Mouse (Mus musculus): Measurements from ENCODE around the gene Hspb11.
A peak's percentile ranks its signal among the peaks of the same experiment; 100 is the strongest.

Gene Hspb11

GRCm38 (mm10) chr4:107253125-107254091 lies at the start of gene Hspb11, which contains the start of gene Lrrc42:
TSS of gene Hspb11 (plus strand) at chr4:107253593.
TSS of gene Lrrc42 (minus strand) at chr4:107253532.
- DNase-seq (ENCODE audit: low read depth) = peak; percentile 100

- no peak for DNase-seq (ENCODE audit: low read depth)
Observed at GRCm38 (mm10) chr4:107207016-107207415, 46.4 kb upstream of the Hspb11 start.

- no peak for DNase-seq (ENCODE audit: low read depth)
Observed at GRCm38 (mm10) chr4:107208880-107209279, 44.5 kb upstream of the Hspb11 start, which contains the start of gene Ldlrad1. TSS of gene Ldlrad1 (plus strand) at chr4:107209180.

GRCm38 (mm10) chr4:107210483-107211097 lies 42.8 kb upstream of the Hspb11 start:
- DNase-seq (ENCODE audit: low read depth) = no peak

GRCm38 (mm10) chr4:107211465-107211864 lies 41.9 kb upstream of the Hspb11 start:
- DNase-seq (ENCODE audit: low read depth) = no peak

- no peak for DNase-seq (ENCODE audit: low read depth)
Observed at GRCm38 (mm10) chr4:107211936-107212335, 41.5 kb upstream of the Hspb11 start.

- no peak for DNase-seq (ENCODE audit: low read depth)
Observed at GRCm38 (mm10) chr4:107213279-107214011, 39.9 kb upstream of the Hspb11 start.

- no peak for DNase-seq (ENCODE audit: low read depth)
Observed at GRCm38 (mm10) chr4:107217574-107217973, 35.8 kb upstream of the Hspb11 start.

GRCm38 (mm10) chr4:107221524-107221923 lies 31.9 kb upstream of the Hspb11 start:
- DNase-seq (ENCODE audit: low read depth) = no peak

GRCm38 (mm10) chr4:107223225-107224204 lies 29.9 kb upstream of the Hspb11 start:
- DNase-seq (ENCODE audit: low read depth) = peak; percentile 77

- no peak for DNase-seq (ENCODE audit: low read depth)
Observed at GRCm38 (mm10) chr4:107226313-107226712, 27.1 kb upstream of the Hspb11 start.

- DNase-seq (ENCODE audit: low read depth) = no peak
Observed at GRCm38 (mm10) chr4:107232219-107232618, 21.2 kb upstream of the Hspb11 start.

GRCm38 (mm10) chr4:107238253-107238652 lies 15.1 kb upstream of the Hspb11 start:
- DNase-seq (ENCODE audit: low read depth) = no peak

- DNase-seq (ENCODE audit: low read depth) = no peak
Observed at GRCm38 (mm10) chr4:107240196-107240595, 13.2 kb upstream of the Hspb11 start.

GRCm38 (mm10) chr4:107243365-107244333 lies 9.7 kb upstream of the Hspb11 start:
- DNase-seq (ENCODE audit: low read depth) = no peak

GRCm38 (mm10) chr4:107245368-107245767 lies 8.0 kb upstream of the Hspb11 start:
- DNase-seq (ENCODE audit: low read depth) = peak; percentile 59

GRCm38 (mm10) chr4:107246040-107246439 lies 7.4 kb upstream of the Hspb11 start:
- DNase-seq (ENCODE audit: low read depth) = peak; percentile 64

GRCm38 (mm10) chr4:107247110-107247509 lies 6.3 kb upstream of the Hspb11 start:
- DNase-seq (ENCODE audit: low read depth) = peak; percentile 29

GRCm38 (mm10) chr4:107248061-107248460 lies 5.3 kb upstream of the Hspb11 start:
- peak; percentile 11 for DNase-seq (ENCODE audit: low read depth)

GRCm38 (mm10) chr4:107249471-107249870 lies 3.9 kb upstream of the Hspb11 start:
- DNase-seq (ENCODE audit: low read depth) = no peak
